Mouse (Mus musculus) liver, embryonic 14.5 days (tissue): ENCODE data around the gene Slc8b1. TPM values are rescaled to one million over a fixed set of nuclear protein-coding genes. Genes with fewer than 3 reads are reported as not detected.

Experiments used
- ATAC-seq: fragments of 200-750 bp; cut with Nextera tagmentation; 2 replicates; pipeline ENCODE4 v1.8.0; 2017; ENCODE audit warnings: moderate number of reproducible peaks, mild to moderate bottlenecking, moderate library complexity; ENCODE audit not compliant: insufficient read depth
- DNase-seq, 3 experiments: peaks; one replicate each; pipeline ENCODE4 v3.0.0-alpha.2; 2012 to 2013; ENCODE audit warnings: low read depth in 3 of 3, low spot score in 3 of 3
- H3K27ac ChIP-seq: fragments of 300-500 bp; sonication (generic); 2 replicates; pipeline ENCODE4 v1.5.1; 2014; ENCODE audit warnings: moderate library complexity, mild to moderate bottlenecking, control low read depth, inconsistent platforms
- H3K27me3 ChIP-seq: fragments of 300-500 bp; sonication (generic); 2 replicates; pipeline ENCODE4 v1.6.1; 2014; ENCODE audit warnings: mild to moderate bottlenecking, low read length, moderate library complexity; ENCODE audit not compliant: control insufficient read depth, insufficient read depth
- H3K36me3 ChIP-seq: fragments of 300-500 bp; sonication (generic); replicated peaks from 2 replicates; pipeline ENCODE4 v1.6.1; 2014; ENCODE audit warnings: low read depth; ENCODE audit not compliant: control insufficient read depth, insufficient read depth
- H3K4me1 ChIP-seq, 2 experiments: fragments of 200-500 bp in 1 of 2; fragments of 300-500 bp in 1 of 2; sonication (generic) in 1 of 2; replicated peaks; 2 replicates each; pipeline ENCODE4 v1.6.1; 2012 to 2014; ENCODE audit warnings: antibody characterized with exemption in 1 of 2, inconsistent platforms in 1 of 2, low read length in 1 of 2; ENCODE audit not compliant: control insufficient read depth in 2 of 2, insufficient read depth in 2 of 2
- H3K4me2 ChIP-seq: fragments of 300-500 bp; sonication (generic); 2 replicates; pipeline ENCODE4 v1.6.1; 2014; ENCODE audit warnings: low read depth, mild to moderate bottlenecking, control low read depth, moderate library complexity
- H3K4me3 ChIP-seq, 2 experiments: fragments of 200-500 bp in 1 of 2; fragments of 300-500 bp in 1 of 2; sonication (generic) in 1 of 2; 2 replicates each; pipeline ENCODE4 v1.5.1; 2012 to 2014; ENCODE audit warnings: low read depth in 2 of 2, low read length in 2 of 2, mild to moderate bottlenecking in 2 of 2, control low read depth in 1 of 2, inconsistent platforms in 1 of 2, moderate library complexity in 1 of 2; ENCODE audit not compliant: insufficient read depth in 1 of 2
- H3K9ac ChIP-seq: fragments of 300-500 bp; sonication (generic); replicated peaks from 2 replicates; pipeline ENCODE4 v1.6.1; 2014; ENCODE audit warnings: mild to moderate bottlenecking, control low read depth, moderate library complexity
- H3K9me3 ChIP-seq: fragments of 300-500 bp; sonication (generic); 2 replicates; pipeline ENCODE4 v1.6.1; 2016; ENCODE audit warnings: low read length, mixed read lengths; ENCODE audit not compliant: control insufficient read depth
- CTCF ChIP-seq: IDR thresholded peaks from 2 replicates; pipeline ENCODE4 v1.5.1; 2016; ENCODE audit warnings: antibody characterized with exemption, low read depth, control low read depth
- EP300 ChIP-seq: IDR thresholded peaks from 2 replicates; pipeline ENCODE4 v1.6.1; 2016; ENCODE audit warnings: antibody characterized with exemption, low read depth
- WGBS: fragments of 180-500 bp; shearing (Covaris S2); extraction: QIAGEN DNeasy Blood & Tissue Kit; methylation state at CpG from one replicate; pipeline ENCODE4 v1.1.7; 2014; ENCODE audit not compliant: insufficient replicate concordance; 5-methylcytosine and 5-hydroxymethylcytosine counted together
- polyA plus RNA-seq, 2 experiments: library from polyadenylated mRNA; depleted of rRNA in 1 of 2; stranded (reverse) in 1 of 2; unstranded in 1 of 2; fragments of >200 nt; fragmentation: Nextera tagmentation in 1 of 2; extraction: Ambion mirVana in 1 of 2; gene quantifications; 2 replicates each; pipeline versions ENCODE4 v1.2.1 to v1.2.3; 2012 to 2014

Slc8b1 gene
- polyA plus RNA-seq, 2 experiments = 1.4 to 5.2 TPM

DNA sequence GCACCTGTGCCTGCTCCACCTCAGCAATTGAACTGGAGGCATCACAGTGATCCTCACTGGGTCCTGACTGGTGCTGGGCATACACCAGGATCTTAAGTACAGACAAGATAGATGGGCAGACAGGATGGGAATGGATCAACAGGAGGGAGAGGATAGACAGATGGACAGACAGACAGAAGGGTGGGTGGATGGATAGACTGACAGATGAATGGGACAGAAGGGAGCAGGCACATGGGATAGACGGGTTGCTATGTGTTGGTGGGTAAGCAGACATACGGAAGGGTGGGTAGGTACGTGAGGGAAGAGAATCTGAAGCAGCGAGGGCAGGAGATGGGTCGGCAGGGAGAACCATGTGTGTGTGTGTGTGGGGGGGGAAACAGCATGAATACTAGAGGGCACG, 17.5 kb upstream of the Slc8b1 start:
- H3K9me3 ChIP-seq = no peaks in the 10 kb centered on the region
- no peaks in the 10 kb centered on the region for H3K36me3 ChIP-seq
- DNase-seq = no peak
- H3K4me3 ChIP-seq = no peak overlapping the region
- H3K27ac ChIP-seq = no peak overlapping the region
- no peak overlapping the region for H3K9ac ChIP-seq
- no peaks in the 10 kb centered on the region for H3K4me1 ChIP-seq
- no peak for TF ChIP-seq EP300
- TF ChIP-seq CTCF = no peak
- no peak overlapping the region for H3K4me2 ChIP-seq
- ATAC-seq = no peak
- 79% methylated on average over 6 of the region's 6 CpGs for WGBS
- H3K27me3 ChIP-seq = no peaks in the 10 kb centered on the region

DNA sequence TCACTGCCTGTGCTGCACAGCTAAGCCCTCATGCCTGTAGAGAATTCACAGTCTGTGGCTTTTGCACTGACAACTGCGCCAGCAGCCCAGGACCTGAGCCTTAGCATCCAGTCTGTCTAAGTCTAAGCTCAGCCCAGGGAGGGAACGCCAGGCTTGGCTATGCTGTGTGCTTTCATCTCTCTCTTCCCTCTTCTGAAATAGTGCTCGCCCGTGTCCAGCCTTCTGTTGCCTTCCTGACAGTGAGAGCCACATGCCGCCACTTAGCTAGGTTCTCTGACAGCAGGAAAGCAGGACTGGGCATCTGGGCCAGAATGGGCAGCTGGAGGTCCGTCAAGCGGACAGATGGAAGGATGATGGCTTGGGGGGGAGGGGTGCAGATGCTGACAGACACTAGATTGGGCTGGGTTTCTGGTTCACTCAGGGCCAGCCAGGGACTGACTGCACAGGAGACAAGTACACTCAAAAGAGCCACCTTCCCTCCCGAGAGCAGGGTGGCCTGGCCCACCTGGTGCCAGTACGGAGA, 17.0 kb upstream of the Slc8b1 start:
- no peak overlapping the region for H3K4me2 ChIP-seq
- DNase-seq (no peak), ATAC-seq (no peak)
- no peaks in the 10 kb centered on the region for H3K27me3 ChIP-seq
- H3K27ac ChIP-seq = no peak overlapping the region
- no peaks in the 10 kb centered on the region for H3K36me3 ChIP-seq
- H3K4me3 ChIP-seq = no peak overlapping the region
- 80% methylated on average over 9 of the region's 9 CpGs for WGBS
- no peaks in the 10 kb centered on the region for H3K9me3 ChIP-seq
- H3K9ac ChIP-seq = no peak overlapping the region
- TF ChIP-seq CTCF (no peak), EP300 (no peak)
- no peaks in the 10 kb centered on the region for H3K4me1 ChIP-seq

DNA sequence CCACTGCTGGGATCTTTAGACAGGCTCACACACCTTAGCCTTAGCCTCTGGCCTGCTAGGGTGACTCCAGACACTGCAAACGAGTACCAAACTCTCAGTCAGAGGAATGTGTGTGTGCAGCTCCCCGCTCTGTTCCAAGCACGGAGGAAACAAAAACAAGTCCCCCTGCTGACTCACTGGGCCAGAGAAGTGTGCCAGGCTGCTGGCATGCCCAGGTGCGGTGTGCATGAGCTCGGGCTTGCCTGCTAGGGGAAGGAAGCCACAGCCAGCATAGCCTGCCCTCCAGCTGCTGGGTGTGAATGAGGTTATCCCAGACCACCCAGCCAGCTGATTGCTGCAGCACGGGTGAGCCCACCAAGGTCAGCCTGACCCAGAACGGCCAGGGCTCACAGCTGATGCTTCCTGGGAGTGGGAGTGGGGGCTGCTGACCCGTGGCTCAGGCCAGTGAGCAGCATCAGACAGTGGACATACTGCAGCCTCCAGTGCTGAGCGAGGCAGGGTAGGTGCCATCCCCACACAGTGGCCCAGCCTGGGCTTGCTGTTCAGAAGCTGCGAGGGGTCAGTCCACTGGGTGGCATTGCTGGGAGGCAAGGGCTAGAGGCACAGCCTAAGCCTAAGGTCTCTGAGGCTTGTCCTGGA, 15.8 kb upstream of the Slc8b1 start:
- Histone ChIP-seq H3K4me2 (no peak overlapping the region), H3K9ac (no peak overlapping the region), H3K27me3 (no peaks in the 10 kb centered on the region), H3K27ac (no peak overlapping the region), H3K36me3 (no peaks in the 10 kb centered on the region), H3K4me1 (no peaks in the 10 kb centered on the region), H3K9me3 (no peaks in the 10 kb centered on the region), H3K4me3 (no peak overlapping the region)
- DNase-seq (no peak), ATAC-seq (no peak)
- no peak for TF ChIP-seq EP300
- no peak for TF ChIP-seq CTCF
- 68% methylated on average over 10 of the region's 10 CpGs for WGBS

DNA sequence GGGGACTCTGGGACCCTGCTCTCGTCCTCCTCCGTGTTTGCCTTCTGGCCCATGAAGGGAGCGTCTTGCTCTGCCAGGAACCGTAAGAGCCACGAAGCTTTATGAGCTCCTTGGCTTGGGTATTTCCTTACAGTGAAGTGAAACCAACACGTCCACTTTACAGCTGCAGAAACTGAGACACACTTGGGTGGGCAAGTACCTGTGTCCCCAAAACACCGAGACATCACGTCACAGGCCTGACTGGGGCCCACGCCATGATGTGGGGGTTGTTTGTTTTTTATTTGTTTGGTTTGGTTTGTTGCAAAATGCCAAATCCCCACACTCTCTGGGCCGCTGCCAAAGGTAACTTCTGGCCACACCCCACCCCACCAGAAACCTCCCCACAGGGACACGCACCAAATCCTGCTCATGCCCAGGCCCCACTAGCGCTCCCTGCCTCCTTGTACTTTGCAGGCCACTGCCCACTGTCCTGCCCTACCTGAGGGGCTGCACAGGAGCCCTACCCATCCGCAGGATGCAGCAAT, 15.2 kb upstream of the Slc8b1 start:
- Histone ChIP-seq H3K27ac (no peak overlapping the region), H3K9me3 (no peaks in the 10 kb centered on the region), H3K27me3 (no peaks in the 10 kb centered on the region), H3K9ac (no peak overlapping the region), H3K4me2 (no peak overlapping the region), H3K4me3 (no peak overlapping the region), H3K4me1 (no peaks in the 10 kb centered on the region), H3K36me3 (no peaks in the 10 kb centered on the region)
- TF ChIP-seq CTCF (no peak), EP300 (no peak)
- DNase-seq (no peak), ATAC-seq (no peak)
- WGBS = 81% methylated on average over 13 of the region's 13 CpGs

DNA sequence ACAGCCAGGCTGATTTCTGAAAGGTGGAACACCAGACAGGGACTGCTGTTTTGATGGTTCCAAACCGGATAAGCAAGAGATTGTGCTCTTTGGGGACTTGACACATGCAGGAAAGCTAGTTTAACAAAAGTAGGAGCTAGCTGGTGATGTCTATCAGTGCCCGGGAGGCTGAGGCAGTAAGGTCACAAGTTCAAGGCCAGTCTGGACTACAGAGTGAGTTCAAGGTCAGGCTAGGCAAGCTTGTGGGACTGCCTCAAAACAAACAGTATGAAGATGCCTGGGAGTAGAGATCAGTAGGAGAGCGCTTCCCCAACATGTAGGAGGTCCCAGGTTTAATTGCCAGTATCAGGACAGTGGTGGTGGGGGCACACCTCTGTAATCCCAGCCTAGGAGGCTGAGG, 13.9 kb upstream of the Slc8b1 start:
- H3K9ac ChIP-seq = no peak overlapping the region
- no peak overlapping the region for H3K4me2 ChIP-seq
- no peaks in the 10 kb centered on the region for H3K36me3 ChIP-seq
- DNase-seq (no peak), ATAC-seq (no peak)
- no peak for TF ChIP-seq CTCF
- TF ChIP-seq EP300 = no peak
- H3K4me3 ChIP-seq = no peak overlapping the region
- H3K27ac ChIP-seq = no peak overlapping the region
- H3K9me3 ChIP-seq = no peaks in the 10 kb centered on the region
- H3K27me3 ChIP-seq = no peaks in the 10 kb centered on the region
- peaks cover 0 to under 1% of the 10 kb centered on the region in 2 experiments; a peak in 1 of 4 replicates for H3K4me1 ChIP-seq
- 72% methylated on average over 3 of the region's 3 CpGs for WGBS
